Mouse (Mus musculus) hindbrain, embryonic 15.5 days (tissue): ENCODE measurements around the gene Ppp2r5d. TPM values are rescaled to one million over a fixed set of nuclear protein-coding genes. Genes with fewer than 3 reads are reported as not detected.
A peak's percentile ranks its signal among the peaks of the same experiment; 100 is the strongest.

Experiments
- ATAC-seq: fragments of 200-750 bp; cut with Nextera tagmentation; 2 replicates; pipeline ENCODE4 v1.8.0; 2017; ENCODE audit warnings: low read depth, moderate number of reproducible peaks, moderate TSS enrichment; ENCODE audit not compliant: low FRiP score
- H3K27ac ChIP-seq: fragments of 300-500 bp; sonication (generic); replicated peaks from 2 replicates; pipeline ENCODE4 v1.5.1; 2015; ENCODE audit warnings: mild to moderate bottlenecking, inconsistent platforms
- H3K27me3 ChIP-seq: fragments of 300-500 bp; sonication (generic); 2 replicates; pipeline ENCODE4 v1.6.1; 2015; ENCODE audit warnings: control low read depth, inconsistent platforms
- H3K36me3 ChIP-seq: fragments of 300-500 bp; sonication (generic); 2 replicates; pipeline ENCODE4 v1.6.1; 2015; ENCODE audit warnings: control low read depth, inconsistent platforms
- H3K4me1 ChIP-seq: fragments of 300-500 bp; sonication (generic); replicated peaks from 2 replicates; pipeline ENCODE4 v1.6.1; 2015; ENCODE audit warnings: control low read depth, inconsistent platforms
- H3K4me2 ChIP-seq: fragments of 300-500 bp; sonication (generic); 2 replicates; pipeline ENCODE4 v1.6.1; 2015; ENCODE audit warnings: moderate library complexity, mild to moderate bottlenecking, inconsistent platforms
- H3K4me3 ChIP-seq: fragments of 300-500 bp; sonication (generic); 2 replicates; pipeline ENCODE4 v1.5.1; 2015; ENCODE audit warnings: mild to moderate bottlenecking, inconsistent platforms
- H3K9ac ChIP-seq: fragments of 300-500 bp; sonication (generic); 2 replicates; pipeline ENCODE4 v1.6.1; 2015; ENCODE audit warnings: inconsistent platforms
- H3K9me3 ChIP-seq: fragments of 300-500 bp; sonication (generic); 2 replicates; pipeline ENCODE4 v1.6.1; 2016; ENCODE audit warnings: control low read depth, inconsistent platforms
- WGBS: fragments of 180-500 bp; shearing (Covaris S2); methylation state at CpG from one replicate; pipeline ENCODE4 v1.1.7; 2015; 5-methylcytosine and 5-hydroxymethylcytosine counted together
- polyA plus RNA-seq: library from polyadenylated mRNA; unstranded; fragments of >200 nt; fragmentation: Nextera tagmentation; extraction: Ambion mirVana; gene quantifications from 2 replicates; pipeline ENCODE4 v1.2.1, GENCODE M21; 2015

Gene Ppp2r5d
- 101 and 109 TPM in 2 replicates for polyA plus RNA-seq

GRCm38 (mm10) chr17:46704887-46705835, at the start of gene Ppp2r5d:
Gene Ppp2r5d (minus strand): TSS chr17:46705111.
- Histone ChIP-seq H3K4me2 (peak within 1 kb of the TSS; percentile 91), H3K36me3 (0 out of 2 replicates have a peak, but pooled peaks cover under 1% of the 10 kb centered on the region), H3K4me1 (peaks cover 44% of the 10 kb centered on the region), H3K9me3 (no peaks in the 10 kb centered on the region), H3K4me3 (peak within 1 kb of the TSS; percentile 98), H3K9ac (peak within 1 kb of the TSS; percentile 90), H3K27ac (peak within 1 kb of the TSS; percentile 94), H3K27me3 (no peaks in the 10 kb centered on the region)
- WGBS = 2% methylated on average over 48 of the region's 48 CpGs
- ATAC-seq = peak; percentile 97

- 0 out of 2 replicates have a peak, but pooled peaks cover 1% of the 10 kb centered on the region for H3K36me3 ChIP-seq
- H3K27ac ChIP-seq = peak within 1 kb of the TSS; percentile 92
- peaks cover 22% of the 10 kb centered on the region for H3K4me1 ChIP-seq
- no peaks in the 10 kb centered on the region for H3K9me3 ChIP-seq
- 0% methylated on average over 54 of the region's 58 CpGs for WGBS
- ATAC-seq = peak; percentile 99
- H3K27me3 ChIP-seq = no peaks in the 10 kb centered on the region
- H3K4me2 ChIP-seq = peak within 1 kb of the TSS; percentile 79
- peak within 1 kb of the TSS; percentile 77 for H3K4me3 ChIP-seq
- H3K9ac ChIP-seq = peak within 1 kb of the TSS; percentile 76
These were observed 47.1 kb upstream of the Ppp2r5d start, which contains the start of gene Cnpy3 for GRCm38 (mm10) chr17:46751794-46752556. Gene Cnpy3 (minus strand): TSS chr17:46752214.

GRCm38 (mm10) chr17:46751056-46751793, 46.3 kb upstream of the Ppp2r5d start:
- WGBS = 29% methylated on average over 16 of the region's 16 CpGs
- Histone ChIP-seq H3K4me3 (peak overlapping the region; percentile 77), H3K9ac (peak overlapping the region; percentile 76), H3K4me2 (peak overlapping the region; percentile 79), H3K27me3 (no peaks in the 10 kb centered on the region), H3K36me3 (peaks cover 7% of the 10 kb centered on the region; the same call in 1 of the 2 replicates), H3K4me1 (peaks cover 22% of the 10 kb centered on the region), H3K9me3 (no peaks in the 10 kb centered on the region), H3K27ac (peak overlapping the region; percentile 92)
- no peak; the same call in 1 of the 2 replicates for ATAC-seq

- peak overlapping the region; percentile 92; the same call in 1 of the 2 replicates for H3K27ac ChIP-seq
These were observed 45.7 kb upstream of the Ppp2r5d start for GRCm38 (mm10) chr17:46750580-46750979.

GRCm38 (mm10) chr17:46749282-46749681, 44.4 kb upstream of the Ppp2r5d start:
- Histone ChIP-seq H3K4me3 (no peak overlapping the region), H3K9me3 (no peaks in the 10 kb centered on the region), H3K4me1 (peaks cover 22% of the 10 kb centered on the region), H3K27ac (no peak overlapping the region), H3K9ac (no peak overlapping the region), H3K27me3 (no peaks in the 10 kb centered on the region), H3K36me3 (peaks cover 12% of the 10 kb centered on the region), H3K4me2 (no peak overlapping the region)
- 88% methylated on average over 5 of the region's 5 CpGs for WGBS
- ATAC-seq = no peak

More at GRCm38 (mm10) chr17:46750580-46750979, 45.7 kb upstream of the Ppp2r5d start:
- Histone ChIP-seq H3K27me3 (no peaks in the 10 kb centered on the region), H3K9me3 (no peaks in the 10 kb centered on the region), H3K4me2 (peak overlapping the region; percentile 79), H3K4me1 (peaks cover 22% of the 10 kb centered on the region), H3K9ac (peak overlapping the region; percentile 76), H3K4me3 (peak overlapping the region; percentile 77), H3K36me3 (peaks cover 7% of the 10 kb centered on the region; the same call in 1 of the 2 replicates)
- WGBS = 97% methylated on average over 4 of the region's 4 CpGs
- ATAC-seq = no peak

- H3K9ac ChIP-seq = no peak overlapping the region
- H3K36me3 ChIP-seq = peaks cover 14% of the 10 kb centered on the region
- H3K9me3 ChIP-seq = no peaks in the 10 kb centered on the region
- H3K4me1 ChIP-seq = peaks cover 22% of the 10 kb centered on the region
- no peak overlapping the region for H3K4me2 ChIP-seq
- no peak overlapping the region for H3K4me3 ChIP-seq
- no peaks in the 10 kb centered on the region for H3K27me3 ChIP-seq
- H3K27ac ChIP-seq = no peak overlapping the region
- 90% methylated on average over 2 of the region's 2 CpGs for WGBS
- ATAC-seq = no peak
These were observed 42.9 kb upstream of the Ppp2r5d start for GRCm38 (mm10) chr17:46747806-46748205.

- no peak overlapping the region for H3K27ac ChIP-seq
- H3K36me3 ChIP-seq = peaks cover 19% of the 10 kb centered on the region
- no peaks in the 10 kb centered on the region for H3K9me3 ChIP-seq
- peaks cover 17% of the 10 kb centered on the region for H3K4me1 ChIP-seq
- ATAC-seq = no peak
- no peaks in the 10 kb centered on the region for H3K27me3 ChIP-seq
- H3K9ac ChIP-seq = no peak overlapping the region
- WGBS = 85% methylated on average over 8 of the region's 8 CpGs
- H3K4me2 ChIP-seq = no peak overlapping the region
- no peak overlapping the region for H3K4me3 ChIP-seq
These were observed 42.3 kb upstream of the Ppp2r5d start for GRCm38 (mm10) chr17:46747234-46747633.

- H3K27me3 ChIP-seq = no peaks in the 10 kb centered on the region
- no peaks in the 10 kb centered on the region for H3K9me3 ChIP-seq
- H3K4me1 ChIP-seq = peaks cover 8% of the 10 kb centered on the region
- H3K4me2 ChIP-seq = no peak overlapping the region
- H3K9ac ChIP-seq = no peak overlapping the region
- no peak overlapping the region for H3K27ac ChIP-seq
- no peak for ATAC-seq
- peaks cover 22% of the 10 kb centered on the region for H3K36me3 ChIP-seq
- no peak overlapping the region for H3K4me3 ChIP-seq
- 97% methylated on average over 2 of the region's 2 CpGs for whole genome bisulfite sequencing
These were observed 40.6 kb upstream of the Ppp2r5d start for GRCm38 (mm10) chr17:46745506-46745905.

- peaks cover 25% of the 10 kb centered on the region for H3K36me3 ChIP-seq
- no peaks in the 10 kb centered on the region for H3K27me3 ChIP-seq
- H3K9me3 ChIP-seq = no peaks in the 10 kb centered on the region
- no peak overlapping the region for H3K4me2 ChIP-seq
- no peak overlapping the region for H3K9ac ChIP-seq
- no peak overlapping the region for H3K4me3 ChIP-seq
- no peak for ATAC-seq
- H3K4me1 ChIP-seq = no peaks in the 10 kb centered on the region
- H3K27ac ChIP-seq = no peak overlapping the region
- 89% methylated on average over 9 of the region's 9 CpGs for WGBS
These were observed 38.1 kb upstream of the Ppp2r5d start for GRCm38 (mm10) chr17:46742986-46743385.

GRCm38 (mm10) chr17:46741305-46741704, 36.4 kb upstream of the Ppp2r5d start:
- H3K27ac ChIP-seq = no peak overlapping the region
- H3K9ac ChIP-seq = no peak overlapping the region
- peaks cover 30% of the 10 kb centered on the region for H3K36me3 ChIP-seq
- H3K4me3 ChIP-seq = no peak overlapping the region
- no peaks in the 10 kb centered on the region for H3K9me3 ChIP-seq
- H3K27me3 ChIP-seq = no peaks in the 10 kb centered on the region
- 91% methylated on average over 6 of the region's 6 CpGs for WGBS
- H3K4me2 ChIP-seq = no peak overlapping the region
- ATAC-seq = no peak
- no peaks in the 10 kb centered on the region for H3K4me1 ChIP-seq

- Histone ChIP-seq H3K4me2 (no peak overlapping the region), H3K36me3 (peaks cover 25% of the 10 kb centered on the region; the same call in 1 of the 2 replicates), H3K27ac (no peak overlapping the region), H3K9me3 (no peaks in the 10 kb centered on the region), H3K27me3 (no peaks in the 10 kb centered on the region), H3K4me1 (no peaks in the 10 kb centered on the region), H3K9ac (no peak overlapping the region), H3K4me3 (no peak overlapping the region)
- no peak for ATAC-seq
- WGBS = 65% methylated on average over 10 of the region's 10 CpGs
These were observed 31.2 kb upstream of the Ppp2r5d start for GRCm38 (mm10) chr17:46736160-46736559.
